Mouse (Mus musculus) liver, embryonic 14.5 days (tissue): ENCODE results near the gene Tunar.

Experiments used
- CTCF ChIP-seq: IDR thresholded peaks from 2 replicates; pipeline ENCODE4 v1.5.1; 2016; ENCODE audit warnings: antibody characterized with exemption, low read depth, control low read depth
- EP300 ChIP-seq: IDR thresholded peaks from 2 replicates; pipeline ENCODE4 v1.6.1; 2016; ENCODE audit warnings: antibody characterized with exemption, low read depth

DNA sequence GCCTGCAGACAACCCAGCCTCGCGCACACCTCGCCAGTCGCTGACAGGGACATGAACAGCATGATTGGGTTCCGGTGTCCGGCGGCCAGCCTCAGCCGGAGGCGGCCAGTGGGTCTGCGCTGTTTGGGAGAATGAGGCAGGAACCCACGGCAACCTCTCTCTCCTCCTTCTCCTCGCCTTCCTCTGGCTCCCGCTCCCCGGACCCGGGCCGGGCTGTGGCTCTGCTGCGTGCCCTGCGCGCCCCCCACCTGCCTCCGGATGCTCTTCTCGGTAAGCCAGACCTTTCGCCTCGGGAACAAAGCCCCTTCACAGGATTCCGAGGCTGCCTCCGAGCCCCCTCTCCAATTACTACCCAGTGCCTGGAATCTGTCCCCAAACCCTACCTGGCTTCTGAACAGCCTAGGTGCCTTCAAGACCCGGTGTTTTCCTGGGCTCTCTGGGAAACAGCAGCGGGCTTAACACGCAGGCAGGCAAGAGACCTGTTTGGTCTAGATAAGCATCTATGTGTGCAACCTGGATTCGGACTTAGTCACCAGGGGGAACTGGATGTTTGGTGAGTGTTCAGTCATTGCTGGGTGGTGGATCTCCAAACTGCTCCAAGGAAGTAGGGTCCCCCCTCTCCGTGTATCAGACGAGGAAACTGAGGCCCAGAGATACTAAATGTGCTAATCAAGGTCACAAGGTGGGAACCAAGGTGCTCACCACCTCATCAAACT is 3.8 kb downstream of the Tunar start:
- no peak for TF ChIP-seq CTCF
- TF ChIP-seq EP300, result no peak
